Mouse (Mus musculus) left cerebral cortex, adult 11 months (tissue): ENCODE measurements around the gene Ccdc63.

ENCODE experiments used
- DNase-seq: peaks from one replicate; pipeline ENCODE4 v3.0.0; 2022; ENCODE audit warnings: low spot score

Gene Ccdc63

GRCm38 (mm10) chr5:122084470-122084869, 56.2 kb downstream of the Ccdc63 start:
- no peak for DNase-seq

GRCm38 (mm10) chr5:122083282-122083681, 57.3 kb downstream of the Ccdc63 start:
- DNase-seq: no peak

GRCm38 (mm10) chr5:122081471-122081870, 59.2 kb downstream of the Ccdc63 start:
- DNase-seq: no peak

DNA sequence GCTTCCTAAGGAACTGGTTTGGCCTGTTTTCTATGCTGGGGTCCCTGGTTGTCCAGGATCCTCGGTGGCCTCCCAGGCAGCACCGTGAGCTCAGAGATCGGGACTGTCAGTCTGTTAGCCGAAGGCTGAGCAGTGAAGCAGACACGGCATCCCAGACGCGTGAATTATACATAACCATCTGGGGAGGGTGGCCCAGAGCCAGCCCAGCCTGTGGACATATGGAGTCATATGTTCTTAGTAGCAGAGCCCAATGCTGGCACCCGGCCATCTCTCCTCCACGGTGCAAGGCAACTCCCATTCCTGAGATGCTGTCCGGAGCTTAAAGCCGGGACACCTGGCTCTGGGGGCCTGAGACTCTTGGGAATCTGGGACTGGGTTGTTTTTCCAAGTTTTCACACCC, 59.7 kb downstream of the Ccdc63 start:
- DNase-seq: no peak

DNA sequence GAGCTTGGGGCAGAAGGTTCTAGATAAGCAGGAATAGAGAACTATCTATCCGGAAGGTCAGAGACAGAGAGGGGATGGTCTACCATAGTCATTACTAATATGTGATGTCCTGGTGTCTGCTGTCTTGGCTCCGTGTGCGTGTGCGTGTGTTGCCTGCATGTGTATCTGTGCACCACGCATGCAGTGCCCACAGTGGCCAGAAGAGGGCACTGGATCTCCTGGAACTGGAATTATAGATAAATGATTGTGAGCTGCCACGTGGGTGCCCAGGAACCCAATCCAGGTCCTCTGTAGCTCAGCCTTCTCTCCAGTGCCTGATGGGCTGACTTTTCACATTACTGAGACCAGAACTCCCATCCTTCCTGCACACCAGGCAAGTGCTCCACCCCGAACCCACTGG, 60.8 kb downstream of the Ccdc63 start:
- DNase-seq: no peak

GRCm38 (mm10) chr5:122077244-122077643, 63.4 kb downstream of the Ccdc63 start:
- no peak for DNase-seq

DNA sequence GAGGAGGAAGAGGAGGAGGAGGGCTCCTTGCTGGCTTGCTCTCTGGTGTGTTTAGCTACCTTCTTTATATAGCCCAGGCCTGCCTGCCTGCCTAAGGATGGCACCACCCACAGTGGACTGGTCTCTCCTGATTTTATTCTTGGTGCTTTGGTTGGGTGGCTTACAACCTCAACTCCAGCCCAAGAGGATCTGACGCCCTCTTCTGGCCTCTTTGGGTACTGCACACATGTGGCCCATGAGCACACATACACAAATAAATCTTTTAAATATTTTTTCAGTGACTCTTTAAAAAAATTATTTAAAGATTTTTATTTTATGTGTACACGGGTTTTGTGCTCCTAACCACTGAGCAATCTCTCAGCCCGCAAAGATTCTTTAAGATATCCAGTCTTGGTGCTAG, 64.9 kb downstream of the Ccdc63 start:
- no peak for DNase-seq

DNA sequence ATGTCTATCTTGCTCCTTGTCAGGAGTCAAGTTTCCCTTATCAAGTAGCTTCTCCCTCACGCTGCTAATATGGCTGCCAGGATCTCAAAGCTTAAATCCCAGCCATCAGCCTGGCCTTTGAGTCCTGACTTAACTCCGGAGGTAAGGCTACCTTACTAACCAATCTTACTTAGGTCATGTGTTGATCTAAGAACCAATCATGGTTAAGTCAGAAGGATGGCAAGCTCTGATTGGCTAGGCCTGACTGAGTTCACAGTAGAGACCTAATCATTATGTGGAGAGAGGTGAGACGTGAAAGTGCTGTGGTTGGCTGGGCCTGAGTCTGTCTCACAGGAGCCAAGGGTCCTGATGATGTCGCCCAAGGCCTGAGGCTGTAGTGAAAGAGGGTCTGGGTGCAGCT, 68.6 kb downstream of the Ccdc63 start:
- DNase-seq: no peak

DNA sequence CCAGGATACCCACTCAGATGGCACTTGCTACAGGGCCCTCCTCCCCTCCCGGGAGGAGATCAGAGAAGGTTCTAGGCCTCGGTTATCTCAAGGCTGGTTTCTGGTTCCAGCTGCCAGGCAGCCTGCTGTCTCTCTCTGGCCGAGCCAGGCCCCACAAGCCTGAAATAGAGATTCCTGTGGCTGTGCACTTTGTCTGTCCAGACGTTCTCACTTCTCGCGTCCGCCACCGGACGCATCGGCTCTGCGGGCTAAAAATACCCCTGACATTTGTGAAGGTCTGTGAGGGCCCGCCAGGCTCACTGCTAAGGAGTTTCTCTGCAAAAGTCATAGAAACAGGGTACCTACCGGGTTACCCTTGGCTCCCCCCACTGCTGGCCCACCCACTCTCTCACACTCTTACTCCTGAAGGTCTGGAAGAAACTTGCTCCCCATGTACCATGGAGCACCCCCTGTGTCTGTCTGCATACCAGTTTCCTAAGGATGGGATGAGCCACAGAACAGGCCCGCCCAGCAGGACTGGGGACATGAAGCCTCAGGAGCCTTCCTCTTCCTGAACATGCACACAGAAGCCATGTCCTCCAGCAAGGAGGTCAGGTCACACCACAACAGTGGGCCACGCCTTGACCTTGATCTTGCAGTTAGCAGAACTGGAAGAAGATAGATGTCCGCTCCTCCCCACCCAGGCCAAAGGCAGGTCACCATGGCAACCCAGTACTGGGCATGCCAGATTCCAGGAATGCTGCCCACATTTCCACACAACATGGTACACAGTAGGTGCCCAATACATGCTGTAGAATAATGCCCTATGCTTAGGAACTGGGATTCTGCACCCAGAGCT, 69.4 kb downstream of the Ccdc63 start:
- no peak for DNase-seq

DNA sequence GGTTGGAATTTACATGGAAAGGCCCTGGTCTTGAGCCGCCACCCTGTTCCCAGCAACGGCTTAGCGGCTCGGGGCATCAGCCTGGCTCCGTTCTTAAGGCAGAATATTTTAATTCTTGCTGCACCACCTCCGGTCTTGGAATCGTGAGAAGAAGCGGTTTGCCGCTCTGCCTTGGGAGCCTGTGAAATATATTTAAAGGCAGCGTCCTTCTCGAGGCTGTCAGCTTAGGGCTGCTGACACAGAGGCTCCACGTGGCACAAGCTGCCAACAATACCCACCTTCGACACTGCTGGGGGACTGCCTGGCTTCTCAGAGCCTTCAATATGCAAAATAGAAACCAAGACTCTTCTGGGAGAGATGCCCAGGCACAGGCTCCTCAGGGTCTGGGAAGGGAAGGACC, 72.1 kb downstream of the Ccdc63 start:
- DNase-seq: no peak

DNA sequence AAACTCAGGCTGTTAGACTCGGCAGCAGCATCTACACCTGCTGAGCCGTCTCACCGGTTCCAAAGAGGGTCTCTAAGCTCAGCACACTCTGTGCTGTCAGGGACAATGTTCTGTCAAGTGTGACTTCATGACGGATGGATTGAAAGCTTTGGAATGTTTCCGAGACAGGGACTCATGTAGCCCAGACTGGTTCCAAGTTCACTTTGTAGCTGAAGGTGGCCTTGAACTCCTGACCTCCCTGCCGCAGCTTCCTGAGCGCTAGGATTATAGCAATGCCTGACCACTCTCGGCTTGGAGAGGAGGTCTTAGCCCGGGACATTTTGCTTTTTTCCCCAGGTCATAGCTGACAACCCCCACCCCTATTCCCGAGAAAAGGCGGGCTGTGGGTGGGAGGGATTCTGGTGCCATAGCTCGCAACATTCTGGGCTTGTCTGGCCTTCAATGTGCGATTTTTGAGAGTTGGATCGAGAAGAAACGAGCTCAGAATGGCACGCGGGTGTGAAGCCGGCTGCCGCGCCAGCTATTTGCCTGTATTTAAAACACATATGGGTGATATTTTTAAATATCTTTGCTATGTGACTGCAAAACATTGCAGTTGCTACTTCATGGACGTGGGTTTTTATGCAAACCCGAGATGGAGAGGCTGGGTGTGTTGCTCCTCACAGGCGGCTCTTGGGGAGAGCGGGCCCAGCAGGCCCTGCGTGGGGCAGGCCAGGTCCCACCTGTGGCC, 77.3 kb downstream of the Ccdc63 start:
- no peak for DNase-seq

GRCm38 (mm10) chr5:122062479-122062878, 78.1 kb downstream of the Ccdc63 start:
- no peak for DNase-seq

DNA sequence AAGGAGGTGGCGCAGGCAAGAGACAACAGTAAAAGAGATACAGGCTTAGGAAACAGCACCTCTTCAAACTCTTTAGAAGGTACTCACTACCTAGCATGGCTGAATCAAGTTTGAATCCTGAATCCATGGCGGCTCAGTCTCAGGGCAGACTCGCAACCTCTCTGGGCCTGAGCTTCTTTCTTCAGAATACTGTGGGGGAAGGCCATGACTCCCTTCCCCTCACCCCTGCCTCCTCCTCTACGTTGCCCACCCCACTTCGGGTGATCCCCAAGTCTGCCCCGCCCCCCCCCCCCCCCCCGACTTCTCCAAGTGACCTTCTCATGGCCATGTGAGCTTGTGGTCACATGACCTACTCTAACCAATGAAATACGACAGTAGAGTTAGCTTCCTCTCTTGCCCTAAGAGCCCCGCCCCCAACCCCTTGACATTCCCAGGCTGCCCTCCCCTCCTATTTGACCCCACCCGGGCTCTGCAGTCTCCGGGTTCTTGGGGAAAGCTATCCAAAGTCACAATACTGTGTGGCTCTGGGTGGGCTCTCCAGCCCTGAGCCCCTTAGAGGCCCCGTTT, 79.8 kb downstream of the Ccdc63 start:
- DNase-seq: no peak

GRCm38 (mm10) chr5:122059060-122060017, 81.3 kb downstream of the Ccdc63 start:
- DNase-seq: no peak
